Mouse (Mus musculus) hindbrain, postnatal 0 days (tissue): Measurements from ENCODE around the gene Poc1b. TPM values are rescaled to one million over a fixed set of nuclear protein-coding genes. Genes with fewer than 3 reads are reported as not detected.

Experiments
- ATAC-seq: fragments of 200-750 bp; cut with Nextera tagmentation; 2 replicates; pipeline ENCODE4 v1.8.0; 2017; ENCODE audit warnings: mild to moderate bottlenecking, moderate TSS enrichment, moderate library complexity
- DNase-seq: peaks from one replicate; pipeline ENCODE4 v3.0.0-alpha.2; 2015; ENCODE audit warnings: low spot score
- H3K27ac ChIP-seq: fragments of 300-500 bp; sonication (generic); 2 replicates; pipeline ENCODE4 v1.5.1; 2014; ENCODE audit warnings: mild to moderate bottlenecking
- H3K27me3 ChIP-seq: fragments of 300-500 bp; sonication (generic); 2 replicates; pipeline ENCODE4 v1.6.1; 2014; ENCODE audit warnings: low read length, mixed read lengths; ENCODE audit not compliant: insufficient read depth
- H3K36me3 ChIP-seq: fragments of 300-500 bp; sonication (generic); 2 replicates; pipeline ENCODE4 v1.6.1; 2014; ENCODE audit warnings: low read length, mixed read lengths; ENCODE audit not compliant: insufficient read depth
- H3K4me1 ChIP-seq: fragments of 300-500 bp; sonication (generic); 2 replicates; pipeline ENCODE4 v1.6.1; 2014; ENCODE audit warnings: antibody characterized with exemption, low read length, mixed read lengths; ENCODE audit not compliant: insufficient read depth
- H3K4me2 ChIP-seq: fragments of 300-500 bp; sonication (generic); 2 replicates; pipeline ENCODE4 v1.6.1; 2014; ENCODE audit warnings: low read depth, mild to moderate bottlenecking, low read length, moderate library complexity, mixed read lengths
- H3K4me3 ChIP-seq: fragments of 300-500 bp; sonication (generic); 2 replicates; pipeline ENCODE4 v1.5.1; 2014; ENCODE audit warnings: low read length
- H3K9ac ChIP-seq: fragments of 300-500 bp; sonication (generic); replicated peaks from 2 replicates; pipeline ENCODE4 v1.6.1; 2014; ENCODE audit warnings: mild to moderate bottlenecking, low read length, moderate library complexity, mixed read lengths
- H3K9me3 ChIP-seq: fragments of 300-500 bp; sonication (generic); 2 replicates; pipeline ENCODE4 v1.6.1; 2016; ENCODE audit warnings: low read length, mixed read lengths
- CTCF ChIP-seq: IDR thresholded peaks from 2 replicates; pipeline ENCODE4 v1.5.1; 2016; ENCODE audit warnings: antibody characterized with exemption, control low read depth, low read depth
- WGBS: fragments of 180-500 bp; shearing (Covaris S2); extraction: QIAGEN DNeasy Blood & Tissue Kit; methylation state at CpG from one replicate; pipeline ENCODE4 v1.1.7; 2014; 5-methylcytosine and 5-hydroxymethylcytosine counted together
- polyA plus RNA-seq: library from polyadenylated mRNA; unstranded; fragments of >200 nt; fragmentation: Nextera tagmentation; extraction: Ambion mirVana; gene quantifications from 2 replicates; pipeline ENCODE4 v1.2.1, GENCODE M21; 2015
- total RNA-seq: library from RNA; depleted of rRNA; stranded (reverse); fragments of >200 nt; gene quantifications from 2 replicates; pipeline ENCODE4 v1.2.3, GENCODE M21; 2014

The Poc1b gene
- total and polyA plus RNA-seq, 2 experiments from 2014 or later: 9.7 to 10.1 TPM

GRCm38 (mm10) chr10:99114295-99114694 lies 7.5 kb downstream of the Poc1b start:
- DNase-seq (no peak), ATAC-seq (no peak)
- Histone ChIP-seq H3K36me3 (no peaks in the 10 kb centered on the region), H3K9me3 (no peaks in the 10 kb centered on the region), H3K27ac (no peak overlapping the region), H3K4me2 (no peak overlapping the region), H3K4me1 (no peaks in the 10 kb centered on the region), H3K4me3 (no peak overlapping the region), H3K27me3 (no peaks in the 10 kb centered on the region), H3K9ac (no peak overlapping the region)
- TF ChIP-seq CTCF: no peak
- WGBS: 91% methylated on average over 8 of the region's 8 CpGs

GRCm38 (mm10) chr10:99115471-99116236 lies 8.8 kb downstream of the Poc1b start:
- TF ChIP-seq CTCF: no peak
- H3K9ac ChIP-seq: no peak overlapping the region

DNA sequence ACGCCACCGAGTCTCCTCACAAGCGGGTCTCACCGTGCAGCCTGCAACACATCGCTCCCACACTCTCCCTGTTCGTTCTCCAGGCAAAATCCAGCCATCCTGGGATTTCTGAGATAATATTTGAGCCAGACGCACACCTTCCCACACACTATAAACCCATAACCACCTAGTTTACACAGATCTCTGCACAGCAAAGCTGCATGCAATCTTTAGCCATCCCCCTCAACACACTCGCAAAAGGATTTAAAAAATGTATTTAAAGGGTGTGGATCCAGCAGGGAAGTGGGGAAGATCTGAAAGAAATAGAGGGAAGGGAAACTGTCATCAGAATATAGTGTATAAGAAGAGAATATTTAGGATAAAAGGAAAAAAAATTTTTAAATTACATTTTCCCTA lies 9.4 kb downstream of the Poc1b start:
- TF ChIP-seq CTCF: no peak
- ATAC-seq (no peak), DNase-seq (no peak)
- 75% methylated on average over 8 of the region's 8 CpGs for WGBS
- no peaks in the 10 kb centered on the region for H3K9me3 ChIP-seq
- no peaks in the 10 kb centered on the region for H3K27me3 ChIP-seq
- no peak overlapping the region for H3K4me3 ChIP-seq
- H3K9ac ChIP-seq: no peak overlapping the region
- no peak overlapping the region for H3K4me2 ChIP-seq
- H3K27ac ChIP-seq: no peak overlapping the region
- no peaks in the 10 kb centered on the region for H3K4me1 ChIP-seq
- no peaks in the 10 kb centered on the region for H3K36me3 ChIP-seq

More at GRCm38 (mm10) chr10:99115471-99116236, 8.8 kb downstream of the Poc1b start:
- no peaks in the 10 kb centered on the region for H3K36me3 ChIP-seq
- no peak overlapping the region for H3K27ac ChIP-seq
- no peak for DNase-seq
- H3K9me3 ChIP-seq: no peaks in the 10 kb centered on the region
- 63% methylated on average over 18 of the region's 18 CpGs for WGBS
- H3K4me2 ChIP-seq: no peak overlapping the region
- H3K4me1 ChIP-seq: no peaks in the 10 kb centered on the region
- ATAC-seq: no peak
- no peaks in the 10 kb centered on the region for H3K27me3 ChIP-seq
- no peak overlapping the region for H3K4me3 ChIP-seq

DNA sequence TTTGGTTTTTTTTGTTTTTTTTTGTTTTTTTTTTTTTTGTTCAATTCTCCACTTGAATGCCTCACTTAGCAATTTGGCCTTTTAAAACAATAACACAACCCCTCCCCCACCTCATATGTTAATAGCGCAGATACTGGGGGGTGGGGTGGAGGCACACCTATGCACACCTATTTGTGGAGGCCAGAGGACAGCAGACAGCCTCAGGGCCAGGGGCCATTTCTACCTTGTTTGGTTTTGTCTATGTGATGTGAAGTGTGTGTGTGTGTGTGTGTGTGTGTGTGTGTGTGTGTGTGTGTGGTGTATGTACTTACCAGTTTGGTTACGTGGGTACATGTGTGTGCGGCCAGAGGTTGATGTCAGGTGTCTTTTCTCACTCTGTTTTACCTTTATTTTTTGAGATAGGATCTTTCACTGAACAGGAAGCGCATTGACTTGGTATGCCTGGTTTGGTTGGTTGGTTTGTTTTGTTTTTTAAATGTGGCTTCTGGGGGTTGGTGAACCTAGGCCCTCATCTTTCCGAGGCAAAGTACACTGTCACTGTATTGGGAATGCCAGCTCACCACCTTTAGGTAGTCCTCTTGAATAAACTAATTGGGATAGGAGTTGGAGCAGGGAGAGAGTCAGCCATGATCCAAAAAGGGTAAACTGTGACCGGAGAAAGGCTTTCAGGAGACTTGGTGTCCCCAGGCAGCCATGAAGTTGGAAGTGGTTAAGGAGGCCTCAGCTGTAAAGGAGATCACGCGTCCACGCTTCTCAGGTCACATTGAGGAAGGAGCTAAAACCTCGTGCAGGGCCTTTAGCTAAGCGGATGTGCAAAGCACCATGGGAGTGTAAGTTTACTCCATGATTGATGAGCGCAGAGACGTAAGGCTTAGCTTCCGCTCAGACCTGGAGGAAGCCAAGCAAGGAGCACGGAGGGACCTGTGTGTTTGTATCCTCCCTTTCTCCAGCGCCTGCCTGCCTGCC lies 10.1 kb downstream of the Poc1b start:
- DNase-seq: no peak
- H3K36me3 ChIP-seq: no peaks in the 10 kb centered on the region
- H3K27ac ChIP-seq: no peak overlapping the region
- H3K4me2 ChIP-seq: no peak overlapping the region
- TF ChIP-seq CTCF: no peak
- no peak for ATAC-seq
- H3K27me3 ChIP-seq: no peaks in the 10 kb centered on the region
- no peaks in the 10 kb centered on the region for H3K4me1 ChIP-seq
- 90% methylated on average over 16 of the region's 16 CpGs for WGBS
- no peaks in the 10 kb centered on the region for H3K9me3 ChIP-seq
- H3K9ac ChIP-seq: no peak overlapping the region
- no peak overlapping the region for H3K4me3 ChIP-seq

DNA sequence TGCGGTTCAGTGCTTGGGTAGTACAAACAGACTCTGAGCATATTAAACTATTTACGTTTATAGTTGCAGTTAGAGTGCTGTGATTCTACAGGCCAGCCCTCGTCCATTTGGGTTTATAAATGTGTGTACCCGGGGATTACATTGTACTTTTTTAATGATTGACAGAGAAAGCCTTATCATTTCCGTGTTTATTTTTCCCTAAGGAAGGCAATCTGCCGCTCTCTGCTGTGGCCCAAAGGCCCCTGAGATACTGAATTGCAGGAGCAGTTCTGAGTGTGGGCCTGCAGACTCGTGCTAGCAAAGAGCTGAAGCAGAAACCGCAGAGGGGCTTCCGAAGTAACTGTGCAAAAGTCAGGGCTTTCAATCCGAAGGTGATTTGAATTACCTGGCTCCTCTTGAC lies 11.0 kb downstream of the Poc1b start:
- Histone ChIP-seq H3K4me1 (no peaks in the 10 kb centered on the region), H3K27me3 (no peaks in the 10 kb centered on the region), H3K4me2 (no peak overlapping the region), H3K9ac (no peak overlapping the region), H3K36me3 (no peaks in the 10 kb centered on the region), H3K9me3 (no peaks in the 10 kb centered on the region), H3K27ac (no peak overlapping the region), H3K4me3 (no peak overlapping the region)
- no peak for ATAC-seq
- DNase-seq: no peak
- WGBS: 87% methylated on average over 10 of the region's 10 CpGs
- no peak for TF ChIP-seq CTCF

DNA sequence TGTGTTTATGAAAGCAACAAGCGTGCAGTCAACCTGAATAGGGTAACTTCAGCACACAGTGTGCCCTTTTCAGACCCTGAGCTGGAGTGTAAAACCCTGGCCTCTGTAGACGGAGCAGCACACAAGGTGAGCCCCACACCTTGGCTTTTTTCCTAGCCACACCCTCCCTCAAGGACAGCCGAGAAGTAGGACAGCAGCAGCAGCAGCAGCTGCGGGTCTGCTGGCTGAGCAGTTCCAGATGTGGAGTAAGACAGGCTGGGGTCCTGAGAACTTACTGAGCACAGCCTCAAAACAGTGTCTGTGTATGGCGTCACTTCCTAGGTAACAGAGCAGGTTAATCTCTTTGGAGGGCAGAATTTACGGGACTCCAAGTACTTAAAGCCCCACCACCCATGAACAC lies 11.9 kb downstream of the Poc1b start:
- Histone ChIP-seq H3K27me3 (no peaks in the 10 kb centered on the region), H3K36me3 (no peaks in the 10 kb centered on the region), H3K4me1 (no peaks in the 10 kb centered on the region), H3K27ac (no peak overlapping the region), H3K4me2 (no peak overlapping the region), H3K9me3 (no peaks in the 10 kb centered on the region), H3K4me3 (no peak overlapping the region), H3K9ac (no peak overlapping the region)
- DNase-seq: no peak
- WGBS: 88% methylated on average over 6 of the region's 6 CpGs
- no peak for ATAC-seq
- TF ChIP-seq CTCF: no peak
